Mouse (Mus musculus) bone marrow, adult 2 months (tissue): Measurements from ENCODE around the gene Vstm2l.

Experiments
- CTCF ChIP-seq: fragments of 200-500 bp; IDR thresholded peaks from 2 replicates; pipeline ENCODE4 v1.5.1; 2011; ENCODE audit warnings: low read length, control low read depth; ENCODE audit not compliant: control insufficient read depth, insufficient read depth
- POLR2A ChIP-seq: fragments of 200-500 bp; IDR thresholded peaks from 2 replicates; pipeline ENCODE4 v1.6.1; 2011; ENCODE audit warnings: low read depth, mild to moderate bottlenecking, control low read depth, low read length, borderline replicate concordance; ENCODE audit not compliant: control insufficient read depth

GRCm38 (mm10) chr2:157983276-157983675 lies 68.8 kb downstream of the Vstm2l start:
- no peak for TF ChIP-seq CTCF
- TF ChIP-seq POLR2A, result no peak
